Mouse (Mus musculus) right cerebral cortex, adult 18-20 months (tissue): Measurements from ENCODE around the gene Acox2.
A peak's percentile ranks its signal among the peaks of the same experiment; 100 is the strongest.

Experiments used
- DNase-seq: peaks from one replicate; pipeline ENCODE4 v3.0.0; 2022; ENCODE audit warnings: mixed read lengths

Acox2 gene

GRCm38 (mm10) chr14:8212996-8213395 lies 46.2 kb downstream of the Acox2 start:
- no peak for DNase-seq

GRCm38 (mm10) chr14:8209896-8210295 lies 49.3 kb downstream of the Acox2 start:
- no peak for DNase-seq

- peak; percentile 90 for DNase-seq
These were observed 50.3 kb downstream of the Acox2 start for GRCm38 (mm10) chr14:8208876-8209275.

GRCm38 (mm10) chr14:8207543-8207942 lies 51.6 kb downstream of the Acox2 start:
- DNase-seq, result no peak

GRCm38 (mm10) chr14:8207105-8207504 lies 52.0 kb downstream of the Acox2 start:
- DNase-seq, result no peak

GRCm38 (mm10) chr14:8206179-8206910 lies 52.8 kb downstream of the Acox2 start:
- DNase-seq, result peak; percentile 56

GRCm38 (mm10) chr14:8201715-8202114 lies 57.4 kb downstream of the Acox2 start:
- DNase-seq, result no peak

- no peak for DNase-seq
These were observed 58.4 kb downstream of the Acox2 start for GRCm38 (mm10) chr14:8200769-8201168.

GRCm38 (mm10) chr14:8192727-8193126 lies 66.4 kb downstream of the Acox2 start:
- no peak for DNase-seq

GRCm38 (mm10) chr14:8191331-8191965 lies 67.7 kb downstream of the Acox2 start:
- DNase-seq, result no peak

- DNase-seq, result no peak
These were observed 68.6 kb downstream of the Acox2 start for GRCm38 (mm10) chr14:8190556-8190955.

GRCm38 (mm10) chr14:8186278-8187045 lies 72.7 kb downstream of the Acox2 start:
- DNase-seq, result peak; percentile 86

- DNase-seq, result no peak
These were observed 75.8 kb downstream of the Acox2 start for GRCm38 (mm10) chr14:8183330-8183729.

GRCm38 (mm10) chr14:8180371-8181035 lies 78.7 kb downstream of the Acox2 start:
- DNase-seq, result no peak

GRCm38 (mm10) chr14:8176251-8176650 lies 82.9 kb downstream of the Acox2 start:
- no peak for DNase-seq
